Mouse (Mus musculus): ENCODE data around the gene Lrrc8c.
"Not testable (repeated sequence)": the region's sequence is repeated elsewhere in the genome, so short reads cannot be mapped to it uniquely, and the experiment has no call there.

DNA sequence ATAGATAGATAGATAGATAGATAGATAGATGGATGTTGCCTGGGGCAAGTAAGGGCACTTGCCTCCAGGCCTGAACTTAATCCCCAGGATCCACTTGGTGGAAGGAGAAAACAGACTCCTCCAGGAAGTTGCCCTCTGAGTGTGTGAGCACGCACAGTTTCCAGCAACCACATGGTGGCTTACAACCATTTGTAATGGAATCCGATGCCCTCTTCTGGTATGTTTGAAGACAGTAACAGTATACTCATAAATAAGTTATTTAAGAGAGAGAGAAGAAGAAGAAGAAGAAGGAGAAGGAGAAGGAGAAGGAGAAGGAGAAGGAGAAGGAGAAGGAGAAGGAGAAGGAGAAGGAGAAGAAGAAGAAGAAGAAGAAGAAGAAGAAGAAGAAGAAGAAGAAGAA is 119.1 kb downstream of the Lrrc8c start:
- TF ChIP-seq CTCF (conservative IDR thresholded peaks at IDR 0.05; ENCODE audit: low read length); POU5F1 (IDR thresholded peaks at IDR 0.05; ENCODE audit: borderline replicate concordance, low read length); NANOG (IDR thresholded peaks at IDR 0.05; ENCODE audit: borderline replicate concordance, low read length): not testable (repeated sequence)

All from E14TG2a.4 (cell line).